Mouse (Mus musculus) small intestine, adult 2 months (tissue): ENCODE measurements at regions not wholly inside any gene's neighbourhood (a gene's known extent, or its start where the extent isn't known, plus 50 kb on each side); places are given as distances from the start of the nearest gene placed in this dataset.

Source experiments
- H3K27ac ChIP-seq: fragments of 200-500 bp; 2 replicates; pipeline ENCODE4 v1.5.1; 2012; ENCODE audit warnings: low read depth, low read length, control low read depth, inconsistent platforms; ENCODE audit not compliant: insufficient read depth
- H3K27me3 ChIP-seq: fragments of 200-500 bp; 2 replicates; pipeline ENCODE4 v1.6.1; 2012; ENCODE audit warnings: mild to moderate bottlenecking, moderate library complexity, low read length, inconsistent platforms; ENCODE audit not compliant: control insufficient read depth, insufficient read depth
- H3K36me3 ChIP-seq: fragments of 200-500 bp; 2 replicates; pipeline ENCODE4 v1.6.1; 2012; ENCODE audit warnings: mild to moderate bottlenecking, low read length, control low read depth, inconsistent platforms; ENCODE audit not compliant: control insufficient read depth, insufficient read depth
- H3K4me1 ChIP-seq: fragments of 200-500 bp; 2 replicates; pipeline ENCODE4 v1.6.1; 2012; ENCODE audit warnings: low read length, inconsistent platforms, mixed read lengths; ENCODE audit not compliant: control insufficient read depth, insufficient read depth, insufficient read length
- H3K4me3 ChIP-seq: fragments of 200-500 bp; 2 replicates; pipeline ENCODE4 v1.5.1; 2012; ENCODE audit warnings: low read depth, mild to moderate bottlenecking, control low read depth, inconsistent platforms, low read length, moderate library complexity
- CTCF ChIP-seq: fragments of 200-500 bp; IDR thresholded peaks from 2 replicates; pipeline ENCODE4 v1.5.1; 2012; ENCODE audit warnings: low read depth, mild to moderate bottlenecking, control low read depth, inconsistent platforms, low read length, moderate library complexity, mixed read lengths; ENCODE audit not compliant: insufficient replicate concordance, insufficient read length; ENCODE audit errors: extremely low read depth
- POLR2A ChIP-seq: fragments of 200-500 bp; IDR thresholded peaks from 2 replicates; pipeline ENCODE4 v1.6.1; 2012; ENCODE audit warnings: low read depth, mild to moderate bottlenecking, control low read depth, inconsistent platforms, low read length, moderate library complexity
- WGBS: fragments of 180-500 bp; shearing (Covaris S2); methylation state at CpG from one replicate; pipeline ENCODE4 v1.1.7; 2018; 5-methylcytosine and 5-hydroxymethylcytosine counted together

GRCm38 (mm10) chr4:58728641-58729040 is 58.9 kb downstream of the Olfr267 start:
- H3K4me1 ChIP-seq, result peaks cover 2% of the 10 kb centered on the region; the same call in 1 of the 2 replicates
- no peak overlapping the region for H3K4me3 ChIP-seq
- no peak overlapping the region for H3K27ac ChIP-seq
- H3K36me3 ChIP-seq, result no peaks in the 10 kb centered on the region
- no peaks in the 10 kb centered on the region for H3K27me3 ChIP-seq
- no peak for TF ChIP-seq CTCF
- no peak for TF ChIP-seq POLR2A
- 54% methylated on average over 1 of the region's 1 CpGs for WGBS

- H3K4me3 ChIP-seq, result no peak overlapping the region
- TF ChIP-seq POLR2A (no peak), CTCF (no peak)
- WGBS, result 65% methylated on average over 2 of the region's 2 CpGs
- H3K4me1 ChIP-seq, result peaks cover 5% of the 10 kb centered on the region; the same call in 1 of the 2 replicates
- no peaks in the 10 kb centered on the region for H3K27me3 ChIP-seq
- no peaks in the 10 kb centered on the region for H3K36me3 ChIP-seq
- H3K27ac ChIP-seq, result no peak overlapping the region
Observed at GRCm38 (mm10) chr4:58726424-58726823, 61.1 kb downstream of the Olfr267 start.

- TF ChIP-seq POLR2A (no peak), CTCF (no peak)
- Histone ChIP-seq H3K27ac (peak overlapping the region; percentile 61), H3K4me1 (peaks cover 8% of the 10 kb centered on the region; the same call in 1 of the 2 replicates), H3K4me3 (peak overlapping the region; percentile 12; the same call in 1 of the 2 replicates), H3K36me3 (no peaks in the 10 kb centered on the region), H3K27me3 (no peaks in the 10 kb centered on the region)
- WGBS, result 3% methylated on average over 9 of the region's 9 CpGs
Observed at GRCm38 (mm10) chr4:58722772-58723171, 64.7 kb downstream of the Olfr267 start.

- 92% methylated on average over 8 of the region's 8 CpGs for WGBS
- Histone ChIP-seq H3K36me3 (no peaks in the 10 kb centered on the region), H3K27me3 (no peaks in the 10 kb centered on the region), H3K4me1 (peaks cover 11% of the 10 kb centered on the region; the same call in 1 of the 2 replicates), H3K27ac (0 out of 2 replicates have a peak overlapping the region, but pooled peaks have one; percentile 15), H3K4me3 (no peak overlapping the region)
- no peak for TF ChIP-seq CTCF
- no peak for TF ChIP-seq POLR2A
Observed at GRCm38 (mm10) chr4:58720682-58721081, 66.8 kb downstream of the Olfr267 start.

GRCm38 (mm10) chr4:58716426-58716825 is 71.1 kb downstream of the Olfr267 start:
- 82% methylated on average over 11 of the region's 11 CpGs for WGBS

GRCm38 (mm10) chr4:58715846-58716245 is 71.7 kb downstream of the Olfr267 start:
- no peak for TF ChIP-seq POLR2A
- Histone ChIP-seq H3K4me3 (no peak overlapping the region), H3K27ac (no peak overlapping the region), H3K36me3 (no peaks in the 10 kb centered on the region), H3K4me1 (peaks cover 20% of the 10 kb centered on the region; the same call in 1 of the 2 replicates), H3K27me3 (no peaks in the 10 kb centered on the region)
- WGBS, result 64% methylated on average over 8 of the region's 8 CpGs

More at GRCm38 (mm10) chr4:58716426-58716825, 71.1 kb downstream of the Olfr267 start:
- no peaks in the 10 kb centered on the region for H3K27me3 ChIP-seq
- H3K36me3 ChIP-seq, result no peaks in the 10 kb centered on the region
- TF ChIP-seq CTCF (no peak), POLR2A (no peak)
- no peak overlapping the region for H3K27ac ChIP-seq
- H3K4me1 ChIP-seq, result peaks cover 20% of the 10 kb centered on the region; the same call in 1 of the 2 replicates
- H3K4me3 ChIP-seq, result no peak overlapping the region

GRCm38 (mm10) chr4:58714221-58714620 is 73.3 kb downstream of the Olfr267 start:
- WGBS, result 21% methylated on average over 13 of the region's 13 CpGs

More at GRCm38 (mm10) chr4:58714221-58714620, 73.3 kb downstream of the Olfr267 start:
- TF ChIP-seq POLR2A, result no peak
- Histone ChIP-seq H3K27me3 (no peaks in the 10 kb centered on the region), H3K4me1 (peaks cover 17% of the 10 kb centered on the region; the same call in 1 of the 2 replicates), H3K4me3 (no peak overlapping the region), H3K27ac (peak overlapping the region; percentile 76), H3K36me3 (no peaks in the 10 kb centered on the region)
